Mouse (Mus musculus): Measurements from ENCODE around the gene Ntan1.
"Not testable (repeated sequence)": the region's sequence is repeated elsewhere in the genome, so short reads cannot be mapped to it uniquely, and the experiment has no call there.

Ntan1 gene

GRCm38 (mm10) chr16:13818560-13819393 lies at the start of gene Ntan1:
Gene Ntan1 (plus strand): TSS chr16:13818845.
- DNase-seq (ENCODE audit: low read depth): peak; percentile 95

GRCm38 (mm10) chr16:13771603-13772002 lies 47.0 kb upstream of the Ntan1 start:
- not testable (repeated sequence) for DNase-seq (ENCODE audit: low read depth)

- DNase-seq (ENCODE audit: low read depth): peak; percentile 49
Measured at GRCm38 (mm10) chr16:13772051-13772450, 46.6 kb upstream of the Ntan1 start.

GRCm38 (mm10) chr16:13774011-13774410 lies 44.6 kb upstream of the Ntan1 start:
- DNase-seq (ENCODE audit: low read depth): not testable (repeated sequence)

- not testable (repeated sequence) for DNase-seq (ENCODE audit: low read depth)
Measured at GRCm38 (mm10) chr16:13774651-13775050, 44.0 kb upstream of the Ntan1 start.

- DNase-seq (ENCODE audit: low read depth): peak; percentile 93
Measured at GRCm38 (mm10) chr16:13780353-13781036, 38.1 kb upstream of the Ntan1 start, which contains the start of gene Rrn3. Gene Rrn3 (plus strand): TSS chr16:13780708.

GRCm38 (mm10) chr16:13781216-13781615 lies 37.4 kb upstream of the Ntan1 start:
- peak; percentile 33 for DNase-seq (ENCODE audit: low read depth)

- DNase-seq (ENCODE audit: low read depth): no peak
Measured at GRCm38 (mm10) chr16:13785932-13786331, 32.7 kb upstream of the Ntan1 start.

GRCm38 (mm10) chr16:13793441-13793840 lies 25.2 kb upstream of the Ntan1 start:
- peak; percentile 57 for DNase-seq (ENCODE audit: low read depth)

- DNase-seq (ENCODE audit: low read depth): peak; percentile 29
Measured at GRCm38 (mm10) chr16:13796746-13797175, 21.9 kb upstream of the Ntan1 start.

- no peak for DNase-seq (ENCODE audit: low read depth)
Measured at GRCm38 (mm10) chr16:13801231-13801630, 17.4 kb upstream of the Ntan1 start.

GRCm38 (mm10) chr16:13804666-13805065 lies 14.0 kb upstream of the Ntan1 start:
- no peak for DNase-seq (ENCODE audit: low read depth)

- no peak for DNase-seq (ENCODE audit: low read depth)
Measured at GRCm38 (mm10) chr16:13807616-13808015, 11.0 kb upstream of the Ntan1 start.

GRCm38 (mm10) chr16:13808410-13808809 lies 10.2 kb upstream of the Ntan1 start:
- peak; percentile 60 for DNase-seq (ENCODE audit: low read depth)

- DNase-seq (ENCODE audit: low read depth): no peak
Measured at GRCm38 (mm10) chr16:13812152-13812551, 6.5 kb upstream of the Ntan1 start.

GRCm38 (mm10) chr16:13813200-13813599 lies 5.4 kb upstream of the Ntan1 start:
- DNase-seq (ENCODE audit: low read depth): no peak

- no peak for DNase-seq (ENCODE audit: low read depth)
Measured at GRCm38 (mm10) chr16:13819394-13819743, 724 bp downstream of the Ntan1 start.

GRCm38 (mm10) chr16:13819806-13820500 lies 1.3 kb downstream of the Ntan1 start:
- peak; percentile 42 for DNase-seq (ENCODE audit: low read depth)

GRCm38 (mm10) chr16:13820771-13821170 lies 2.1 kb downstream of the Ntan1 start:
- DNase-seq (ENCODE audit: low read depth): peak; percentile 44

GRCm38 (mm10) chr16:13825781-13826490 lies 7.3 kb downstream of the Ntan1 start:
- peak; percentile 48 for DNase-seq (ENCODE audit: low read depth)

GRCm38 (mm10) chr16:13826511-13826910 lies 7.9 kb downstream of the Ntan1 start:
- no peak for DNase-seq (ENCODE audit: low read depth)

- DNase-seq (ENCODE audit: low read depth): no peak
Measured at GRCm38 (mm10) chr16:13830444-13830843, 11.8 kb downstream of the Ntan1 start.

All from 416B (cell line).